Mouse (Mus musculus) layer of hippocampus, adult 18-20 months (tissue): ENCODE results near the gene Cdk2. TPM values are rescaled to one million over a fixed set of nuclear protein-coding genes. Genes with fewer than 3 reads are reported as not detected.

Experiments used
- DNase-seq, 2 experiments: peaks; one replicate each; pipeline ENCODE4 v3.0.0; 2022; ENCODE audit warnings: low spot score in 2 of 2
- total RNA-seq, 2 experiments: library from RNA; stranded (reverse); gene quantifications; 2 replicates each; pipeline ENCODE4 v1.2.3; 2021

The Cdk2 gene
- total RNA-seq, 2 experiments from 2014 or later, result 1.4 to 2.6 TPM

DNA sequence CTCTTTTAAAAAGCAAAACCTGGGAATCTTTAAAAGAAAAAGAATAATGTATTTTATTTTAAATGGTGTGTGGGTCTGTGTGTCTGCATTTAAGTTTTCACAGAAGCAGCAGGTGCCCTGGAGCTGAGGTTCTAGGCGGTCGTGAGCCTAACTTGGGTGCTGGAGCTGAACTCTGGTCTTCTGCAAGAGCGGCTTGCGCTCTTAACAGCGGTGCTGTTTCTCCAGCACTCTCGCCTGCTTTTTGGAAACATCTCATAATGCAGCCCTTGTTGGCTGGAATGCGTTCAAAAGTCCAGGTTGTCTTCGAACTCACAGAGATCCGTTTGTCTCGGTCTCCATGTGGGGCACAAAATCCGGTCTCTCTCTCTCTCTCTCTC is 474 bp upstream of the Cdk2 start:
- no peak for DNase-seq

DNA sequence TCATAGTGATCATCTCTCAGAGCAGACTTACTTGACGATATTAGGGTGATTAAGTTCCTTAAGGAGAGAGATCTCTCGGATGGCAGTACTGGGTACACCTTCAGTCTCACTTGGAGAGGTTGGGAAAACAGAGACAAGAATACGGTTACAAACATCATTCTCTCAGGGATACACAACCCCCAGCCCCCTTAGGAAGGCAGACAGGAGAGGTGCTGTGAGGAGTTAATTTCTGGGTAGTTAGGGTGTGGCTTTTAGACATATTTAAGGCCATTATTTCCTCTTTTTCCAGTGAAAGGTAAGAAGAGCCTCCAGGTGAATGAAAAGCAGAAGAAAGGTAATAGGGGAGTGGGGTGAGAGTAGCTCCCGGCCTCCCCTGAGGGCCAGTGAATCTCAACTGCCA is 936 bp downstream of the Cdk2 start, which contains the start of gene Pmel:
TSS of gene Pmel (plus strand) at position 301 of the 400 bp plus-strand sequence.
- no peak for DNase-seq

DNA sequence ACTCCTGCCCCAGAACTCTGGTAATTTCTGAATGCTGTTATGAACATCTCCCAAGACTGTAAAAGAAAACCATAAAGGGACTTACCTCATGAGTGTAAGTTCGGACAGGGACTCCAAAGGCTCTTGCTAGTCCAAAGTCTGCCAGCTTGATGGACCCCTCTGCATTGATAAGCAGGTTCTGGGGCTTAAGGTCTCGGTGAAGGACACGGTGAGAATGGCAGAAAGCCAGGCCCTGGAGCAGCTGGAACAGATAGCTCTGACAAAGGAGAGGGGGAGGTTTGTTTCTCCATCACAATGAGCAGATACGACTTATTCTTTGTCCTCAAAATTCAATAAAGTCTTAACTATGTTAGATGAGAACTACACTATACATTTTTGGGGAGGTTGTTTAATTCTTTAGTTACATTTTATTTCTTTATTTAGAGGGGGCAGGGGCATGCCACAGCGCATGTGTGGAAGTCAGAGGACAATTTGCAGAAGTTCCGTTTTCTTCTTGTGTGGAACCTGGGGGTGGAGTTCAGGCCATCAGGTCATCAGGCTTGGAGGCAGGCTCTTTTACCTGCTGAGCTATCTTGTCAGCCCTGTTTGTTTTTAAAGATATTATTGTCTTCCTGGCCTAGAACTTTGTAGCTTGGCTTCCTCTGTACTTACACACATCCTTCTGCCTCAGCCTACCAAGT is 2.4 kb downstream of the Cdk2 start:
- no peak for DNase-seq

DNA sequence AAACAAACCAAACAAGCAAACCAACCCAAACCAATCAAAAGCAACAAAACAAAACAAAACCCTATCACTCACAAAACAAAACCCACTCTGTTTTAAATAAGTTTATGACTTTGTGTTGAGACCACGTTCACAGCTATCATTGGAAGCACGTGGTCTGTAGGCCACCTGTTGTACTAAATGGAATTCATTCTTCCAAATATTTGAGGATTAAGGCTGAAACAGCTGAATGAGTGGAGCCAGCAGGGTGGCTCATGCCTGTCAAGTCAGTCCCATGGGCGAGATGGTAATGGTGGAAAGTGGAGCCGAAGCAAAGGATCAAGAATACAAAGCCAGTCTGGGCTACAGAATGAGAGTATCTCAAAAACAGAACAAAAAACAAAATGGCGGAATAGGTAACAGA is 4.1 kb downstream of the Cdk2 start:
- no peak for DNase-seq

- no peak for DNase-seq
Observed at GRCm38 (mm10) chr10:128699611-128700010, 5.2 kb downstream of the Cdk2 start.

DNA sequence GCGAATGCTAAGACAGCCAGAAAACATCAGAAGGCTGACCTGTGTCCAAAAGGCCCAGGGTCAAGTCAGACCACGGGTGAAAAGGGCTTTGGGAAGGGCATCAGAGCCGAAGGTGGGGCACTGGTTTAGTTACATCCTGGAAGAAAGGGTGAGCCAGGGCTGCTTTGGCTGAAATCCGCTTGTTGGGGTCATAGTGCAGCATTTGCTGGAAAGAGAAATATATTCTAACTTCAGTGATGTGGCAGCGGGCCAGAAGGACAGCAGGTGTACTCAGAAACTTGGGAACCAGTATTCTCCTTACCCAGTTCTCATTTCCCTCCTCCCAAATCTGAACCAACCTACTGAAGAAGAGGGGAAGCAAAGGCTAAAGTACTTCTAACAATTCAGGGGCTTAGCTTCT is 5.8 kb downstream of the Cdk2 start:
- peak in 1 of 2 experiments; percentile 11 for DNase-seq

DNA sequence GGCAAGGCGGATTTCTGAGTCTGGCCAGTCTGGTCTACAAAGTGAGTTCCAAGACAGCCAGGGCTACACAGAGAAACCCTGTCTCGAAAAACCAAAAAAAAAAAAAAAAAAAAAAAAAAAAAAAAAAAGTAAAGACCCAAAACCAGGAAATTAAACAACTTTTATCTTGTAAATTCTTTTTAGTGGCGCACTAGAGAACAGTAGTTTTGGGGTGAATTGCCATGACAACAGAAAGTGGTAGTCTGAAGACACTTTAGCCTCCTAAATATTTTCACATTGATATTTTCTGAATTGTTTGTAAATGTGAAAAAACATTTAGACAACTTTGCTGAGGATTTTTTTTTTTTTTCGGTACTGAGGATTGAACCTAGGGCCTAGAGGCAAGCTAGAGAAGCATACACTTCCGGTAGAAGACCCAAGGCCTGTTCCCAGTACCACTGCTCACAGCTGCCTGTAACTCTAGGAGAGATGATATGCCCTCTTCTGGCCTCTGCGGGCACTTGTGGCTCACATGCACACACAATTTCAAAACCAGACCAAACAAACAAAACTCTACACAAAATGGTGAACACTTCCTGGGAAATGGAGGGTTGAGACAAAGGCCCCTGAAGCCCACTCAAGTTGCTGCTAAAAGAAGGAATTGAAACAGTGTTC is 7.6 kb downstream of the Cdk2 start:
- DNase-seq, result no peak

- peak; percentile 99 to 100 for DNase-seq
Observed at GRCm38 (mm10) chr10:128695992-128696807, 8.6 kb downstream of the Cdk2 start, which contains the start of gene Rab5b. TSS of gene Rab5b (minus strand) at chr10:128696264.

GRCm38 (mm10) chr10:128695411-128695991 is 9.3 kb downstream of the Cdk2 start:
- DNase-seq, result no peak

- DNase-seq, result peak in 1 of 2 experiments; percentile 59
Observed at GRCm38 (mm10) chr10:128674469-128675008, 30.3 kb downstream of the Cdk2 start.

DNA sequence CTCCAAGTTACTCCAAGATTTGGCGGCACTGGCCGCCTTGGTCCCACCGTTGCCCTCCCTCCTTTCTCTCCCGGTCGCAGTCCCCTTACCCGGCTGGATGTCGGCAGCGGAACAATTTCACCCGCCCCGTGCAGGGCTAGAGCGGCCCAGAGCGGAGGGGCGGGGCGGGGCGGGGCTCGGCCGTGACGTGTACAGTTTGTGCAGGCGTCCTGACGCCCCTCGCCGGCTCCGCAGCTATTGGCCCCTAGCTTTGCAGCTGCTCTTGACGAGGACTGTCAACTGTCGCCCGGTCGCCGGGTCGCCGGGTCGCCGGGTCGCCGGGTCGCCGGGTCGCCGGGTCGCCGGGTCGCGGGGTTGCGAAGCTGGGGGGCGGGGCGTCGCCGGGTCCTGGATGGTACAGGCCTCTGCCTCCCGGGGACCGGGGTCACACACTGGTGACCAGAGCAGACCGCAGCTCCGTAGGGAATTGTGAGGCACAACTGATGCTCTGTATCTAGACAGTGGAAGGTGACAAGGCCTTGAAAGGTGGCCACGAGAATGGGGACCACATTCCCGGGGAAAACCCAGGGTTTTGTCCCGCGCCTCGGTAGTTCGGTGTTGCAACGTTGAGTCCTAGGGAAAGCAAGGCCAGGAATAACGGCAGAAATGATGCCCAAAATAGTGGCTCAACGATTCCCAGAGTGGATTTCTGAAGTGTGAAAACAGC is 30.9 kb downstream of the Cdk2 start, which contains the start of gene Suox:
TSS of gene Suox (minus strand) at position 311 of the 706 bp plus-strand sequence.
- DNase-seq, result peak; percentile 66 to 83

- no peak for DNase-seq
Observed at GRCm38 (mm10) chr10:128671148-128671547, 33.7 kb downstream of the Cdk2 start.

- peak; percentile 46 to 66 for DNase-seq
Observed at GRCm38 (mm10) chr10:128668790-128669672, 35.8 kb downstream of the Cdk2 start.

DNA sequence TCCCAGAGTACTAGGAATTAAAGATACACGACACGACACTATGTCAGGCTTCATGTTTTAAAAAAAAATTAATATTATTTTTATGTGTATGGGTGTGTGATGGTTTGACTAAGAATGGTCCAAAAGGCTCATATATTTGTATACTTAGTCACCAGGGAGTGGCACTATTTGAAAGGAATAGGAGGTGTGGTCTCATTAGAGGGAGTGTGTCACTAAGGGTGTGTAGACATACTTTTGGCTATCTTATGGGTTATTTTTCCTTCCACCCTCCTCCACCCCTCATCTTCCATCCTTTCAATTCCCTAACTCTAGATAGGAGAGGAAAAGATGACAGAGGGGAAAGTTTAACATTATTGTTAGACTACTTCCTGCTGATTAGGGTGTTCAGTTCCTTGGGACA is 39.0 kb downstream of the Cdk2 start:
- no peak for DNase-seq

DNA sequence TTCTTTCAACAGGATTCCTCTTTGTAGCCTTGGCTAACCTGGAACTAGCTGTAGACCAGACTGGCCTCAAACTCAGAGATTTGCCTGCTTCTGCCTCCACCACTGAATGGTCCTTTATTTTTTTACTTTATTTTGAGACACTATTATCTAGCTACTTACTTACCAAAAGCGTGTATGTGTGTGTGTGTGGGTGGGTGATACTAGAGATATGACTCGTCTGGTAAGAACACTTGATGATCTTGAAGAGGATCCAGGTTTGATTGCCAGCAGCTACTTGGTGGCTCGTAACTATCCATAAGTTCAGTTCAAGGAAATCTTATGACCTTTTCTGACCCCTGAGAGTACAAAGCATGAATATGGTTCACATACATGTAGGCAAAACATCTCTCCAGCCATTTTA is 39.5 kb downstream of the Cdk2 start:
- no peak for DNase-seq

GRCm38 (mm10) chr10:128664808-128665207 is 40.0 kb downstream of the Cdk2 start:
- DNase-seq, result no peak

- no peak for DNase-seq
Observed at GRCm38 (mm10) chr10:128663441-128664220, 41.2 kb downstream of the Cdk2 start.

- no peak for DNase-seq
Observed at GRCm38 (mm10) chr10:128662465-128662864, 42.4 kb downstream of the Cdk2 start.

DNA sequence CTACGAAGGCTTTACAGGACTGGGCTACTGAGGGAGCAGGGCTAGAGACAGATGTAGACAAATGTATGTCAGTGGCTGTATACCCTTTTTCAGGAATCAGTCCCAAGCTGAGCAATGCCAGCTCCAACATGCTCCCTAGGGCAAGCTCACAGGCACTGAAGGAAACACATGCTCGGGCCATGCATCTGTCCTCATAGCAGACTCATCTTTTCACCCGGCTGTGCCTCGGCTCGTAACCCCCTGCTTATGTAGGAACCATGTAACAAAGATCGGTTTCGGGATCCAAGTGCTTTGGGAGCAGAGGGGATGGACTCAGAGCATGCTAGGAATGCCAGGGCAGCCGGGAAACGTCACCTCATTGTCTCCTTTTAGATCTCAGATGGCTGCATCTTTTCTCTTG is 45.3 kb downstream of the Cdk2 start:
- no peak for DNase-seq
